Mouse (Mus musculus): ENCODE results near the gene Htr5a. TPM values are rescaled to one million over a fixed set of nuclear protein-coding genes. Genes with fewer than 3 reads are reported as not detected.

Gene Htr5a
- total RNA-seq, 4 experiments from 2014 or later: 7.5 to 10.2 (median 8.7) TPM

DNA sequence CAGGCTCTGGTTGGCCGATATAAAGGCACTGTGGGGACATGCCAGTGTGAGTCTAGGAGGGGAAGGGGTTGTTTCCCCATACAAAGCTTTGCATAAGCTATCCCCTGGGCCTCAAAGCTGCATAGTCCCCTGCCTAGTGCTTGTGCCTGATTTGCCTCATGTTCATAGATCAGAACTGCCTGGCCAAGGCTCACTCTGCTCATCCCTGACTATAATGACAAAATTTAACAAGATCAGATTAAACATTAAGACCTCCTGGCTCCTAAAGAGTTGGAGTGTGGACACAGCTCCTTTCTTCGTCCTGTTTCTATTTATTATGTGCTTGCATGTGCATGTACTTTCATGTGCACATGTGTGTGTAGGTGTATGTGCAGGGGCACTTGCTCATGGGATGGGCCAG is 39.3 kb downstream of the Htr5a start:
- no peak for DNase-seq (ENCODE audit: low spot score in 2 of 2)

DNA sequence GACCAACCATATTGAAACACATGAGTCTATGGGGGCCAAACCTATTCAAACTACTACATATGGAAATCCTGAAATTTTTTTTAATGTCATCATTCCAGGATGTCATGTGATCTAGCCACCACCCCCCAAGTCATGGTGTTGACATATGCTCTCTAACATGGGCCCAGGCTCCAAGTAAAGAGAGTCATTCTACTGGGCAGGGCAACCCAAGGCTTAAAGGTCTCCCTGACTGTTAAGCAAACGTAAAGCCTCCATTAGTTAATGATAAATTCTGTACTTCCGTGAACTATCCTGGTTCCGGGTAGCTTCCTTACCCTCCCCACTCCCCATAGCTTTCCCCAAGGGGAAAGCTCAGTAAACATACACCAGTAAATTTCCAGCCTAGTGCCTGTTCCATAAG is 46.1 kb downstream of the Htr5a start:
- no peak for DNase-seq (ENCODE audit: low spot score in 2 of 2)

DNA sequence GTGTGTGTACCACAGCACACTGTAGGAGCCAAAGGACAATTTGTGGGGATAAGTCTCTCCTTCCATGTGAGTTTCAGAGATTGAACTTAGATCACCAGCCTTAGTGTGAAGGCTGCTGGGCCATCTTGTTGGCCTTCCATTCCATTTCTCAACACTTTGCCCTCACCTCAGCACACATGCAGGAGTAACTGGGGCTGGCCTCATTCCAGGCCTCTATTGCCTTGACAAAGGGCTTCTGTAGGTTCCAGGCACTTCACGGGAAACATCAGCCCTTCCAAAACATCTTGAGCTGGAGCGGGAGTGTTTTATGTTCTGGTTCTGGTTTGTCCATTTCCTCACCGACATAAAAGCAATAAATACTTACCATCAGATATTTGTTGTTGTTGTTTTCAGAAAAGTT is 54.0 kb downstream of the Htr5a start:
- no peak for DNase-seq (ENCODE audit: low spot score in 2 of 2)

DNA sequence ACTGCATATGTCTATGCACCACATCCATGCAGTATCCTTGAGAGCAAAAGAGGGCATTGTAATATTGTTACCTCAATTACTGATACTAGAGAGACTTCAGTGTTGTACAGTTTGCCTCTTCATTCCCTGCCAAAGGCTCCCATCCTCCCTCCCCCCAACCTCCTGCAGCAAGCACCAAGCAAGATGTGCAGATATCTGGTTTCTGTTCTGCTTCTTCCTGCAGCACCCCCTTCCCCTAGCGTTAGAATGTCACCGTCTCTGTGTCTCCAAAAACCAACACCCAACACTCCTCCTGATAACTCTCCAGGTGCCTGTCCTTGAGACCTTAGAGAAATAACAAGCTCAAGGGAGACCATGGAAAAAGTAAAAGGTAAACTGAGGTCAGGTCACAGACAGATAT is 57.8 kb downstream of the Htr5a start:
- DNase-seq (ENCODE audit: low spot score in 2 of 2): no peak

DNA sequence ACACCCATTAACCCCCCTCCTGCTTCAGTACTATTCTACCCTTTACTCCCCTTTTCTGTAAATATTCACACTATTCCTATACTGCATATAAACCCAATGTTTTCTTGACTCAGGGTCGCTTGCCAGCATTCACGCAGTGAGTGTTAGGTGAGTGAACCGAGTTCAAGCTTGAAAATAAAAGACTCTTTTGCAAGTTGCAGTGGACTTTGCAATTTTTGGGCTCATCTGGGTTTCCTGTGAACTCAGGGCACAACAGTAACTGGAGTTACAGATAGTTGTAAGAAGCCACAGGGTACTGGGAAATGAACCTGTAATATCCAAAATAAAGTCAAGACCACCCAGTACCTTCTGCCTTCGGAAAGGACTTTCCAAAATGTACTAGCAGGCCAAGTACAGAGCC is 58.2 kb downstream of the Htr5a start:
- no peak for DNase-seq (ENCODE audit: low spot score in 2 of 2)

Other genes with a start within 250 kb of the Htr5a start
- 10 to 100 TPM; 43.9 to 48.1 (median 46.5) TPM for gene Paxip1, start 50.5 kb upstream of the Htr5a start, total RNA-seq (2022)
- 100 to 1,000 TPM in 1 of 4 experiments, 10 to 100 TPM in 3; 62.9 to 110 (median 82.5) TPM for gene Insig1, start 229.2 kb downstream of the Htr5a start, total RNA-seq (2022)

Measured in layer of hippocampus, adult 8-10 months (tissue).